Mouse (Mus musculus) neural tube, embryonic 14.5 days (tissue): Measurements from ENCODE around the gene Fem1b. TPM values are rescaled to one million over a fixed set of nuclear protein-coding genes. Genes with fewer than 3 reads are reported as not detected.

ENCODE experiments used
- ATAC-seq: fragments of 200-750 bp; cut with Nextera tagmentation; 2 replicates; pipeline ENCODE4 v1.8.0; 2017; ENCODE audit warnings: low read depth, mild to moderate bottlenecking, moderate TSS enrichment, moderate library complexity
- H3K27ac ChIP-seq: fragments of 300-500 bp; sonication (generic); 2 replicates; pipeline ENCODE4 v1.5.1; 2014; ENCODE audit warnings: low read depth, mild to moderate bottlenecking, control low read depth, low read length, moderate library complexity, mixed read lengths
- H3K27me3 ChIP-seq: fragments of 300-500 bp; sonication (generic); 2 replicates; pipeline ENCODE4 v1.6.1; 2014; ENCODE audit warnings: low read length; ENCODE audit not compliant: control insufficient read depth, insufficient read depth
- H3K36me3 ChIP-seq: fragments of 300-500 bp; sonication (generic); 2 replicates; pipeline ENCODE4 v1.6.1; 2014; ENCODE audit warnings: low read length, mixed read lengths; ENCODE audit not compliant: control insufficient read depth, insufficient read depth
- H3K4me1 ChIP-seq: fragments of 300-500 bp; sonication (generic); 2 replicates; pipeline ENCODE4 v1.6.1; 2014; ENCODE audit warnings: low read length; ENCODE audit not compliant: control insufficient read depth, insufficient read depth
- H3K4me2 ChIP-seq: fragments of 300-500 bp; sonication (generic); 2 replicates; pipeline ENCODE4 v1.6.1; 2014; ENCODE audit warnings: mild to moderate bottlenecking, low read depth, low read length, control low read depth
- H3K4me3 ChIP-seq: fragments of 300-500 bp; sonication (generic); 2 replicates; pipeline ENCODE4 v1.5.1; 2014; ENCODE audit warnings: low read depth, low read length, control low read depth, mixed read lengths
- H3K9ac ChIP-seq: fragments of 300-500 bp; sonication (generic); replicated peaks from 2 replicates; pipeline ENCODE4 v1.6.1; 2014; ENCODE audit warnings: low read depth, mild to moderate bottlenecking, control low read depth, low read length, mixed read lengths
- H3K9me3 ChIP-seq: fragments of 300-500 bp; sonication (generic); 2 replicates; pipeline ENCODE4 v1.6.1; 2016; ENCODE audit warnings: low read length; ENCODE audit not compliant: control insufficient read depth
- WGBS: fragments of 180-500 bp; shearing (Covaris S2); extraction: QIAGEN DNeasy Blood & Tissue Kit; methylation state at CpG from one replicate; pipeline ENCODE4 v1.1.7; 2014; 5-methylcytosine and 5-hydroxymethylcytosine counted together
- polyA plus RNA-seq: library from polyadenylated mRNA; unstranded; fragments of >200 nt; fragmentation: Nextera tagmentation; extraction: Ambion mirVana; gene quantifications from 2 replicates; pipeline ENCODE4 v1.2.1, GENCODE M21; 2014

Gene Fem1b
- polyA plus RNA-seq, 1 experiment from 2014 or later: 77.7 TPM

DNA sequence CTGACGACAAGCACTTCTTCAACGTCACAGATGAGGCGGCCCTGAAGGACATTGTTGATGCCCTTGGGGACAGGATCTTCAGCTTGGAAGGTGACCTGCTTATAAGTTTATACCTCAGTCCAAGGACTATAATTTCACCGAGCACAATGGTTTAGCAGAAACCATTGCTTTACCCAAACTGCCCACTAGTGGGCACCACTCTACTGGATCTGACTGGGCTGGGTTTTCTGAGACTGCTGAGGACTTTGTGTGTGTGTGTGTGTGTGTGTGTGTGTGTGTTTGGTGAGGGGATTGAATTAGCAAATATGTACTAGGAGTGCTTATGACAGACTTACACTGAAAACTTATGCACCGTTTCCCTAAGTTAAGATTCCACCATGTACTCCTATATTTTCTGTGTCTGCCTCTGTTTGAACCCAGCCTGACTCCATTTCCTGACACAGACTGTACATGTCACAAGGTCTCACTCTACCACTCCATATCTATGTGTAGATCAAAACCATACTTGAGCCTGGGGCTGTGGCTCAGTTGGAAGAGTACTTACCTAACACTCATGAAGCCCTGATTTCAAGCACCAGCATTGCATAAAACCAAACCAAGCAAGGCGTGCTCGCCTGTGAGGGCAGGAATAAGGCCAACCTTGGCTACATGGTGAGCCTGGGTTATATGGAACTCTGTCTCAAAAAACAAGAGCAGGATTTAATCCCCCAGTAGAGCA is 67.0 kb downstream of the Fem1b start:
- no peaks in the 10 kb centered on the region for H3K27me3 ChIP-seq
- H3K27ac ChIP-seq: no peak overlapping the region
- 65% methylated on average over 7 of the region's 7 CpGs for WGBS
- no peak for ATAC-seq
- H3K9ac ChIP-seq: no peak overlapping the region
- no peak overlapping the region for H3K4me2 ChIP-seq
- no peak overlapping the region for H3K4me3 ChIP-seq
- H3K9me3 ChIP-seq: no peaks in the 10 kb centered on the region
- H3K36me3 ChIP-seq: no peaks in the 10 kb centered on the region
- H3K4me1 ChIP-seq: no peaks in the 10 kb centered on the region

Other genes with a start within 250 kb of the Fem1b start
- 0.33 and 0.90 TPM in 2 replicates for gene Itga11, start 134.1 kb downstream of the Fem1b start, polyA plus RNA-seq
- gene Cln6, start 26.9 kb upstream of the Fem1b start, polyA plus RNA-seq: 5.3 TPM in 2 replicates
- 7.5 and 7.6 TPM in 2 replicates for gene Calml4, start 46.1 kb upstream of the Fem1b start, polyA plus RNA-seq
- 62.6 and 66.5 TPM in 2 replicates for gene Pias1, start 176.0 kb upstream of the Fem1b start, polyA plus RNA-seq